9 mouse cellular contexts compared by ENCODE assay signal in the genomic region with DNA sequence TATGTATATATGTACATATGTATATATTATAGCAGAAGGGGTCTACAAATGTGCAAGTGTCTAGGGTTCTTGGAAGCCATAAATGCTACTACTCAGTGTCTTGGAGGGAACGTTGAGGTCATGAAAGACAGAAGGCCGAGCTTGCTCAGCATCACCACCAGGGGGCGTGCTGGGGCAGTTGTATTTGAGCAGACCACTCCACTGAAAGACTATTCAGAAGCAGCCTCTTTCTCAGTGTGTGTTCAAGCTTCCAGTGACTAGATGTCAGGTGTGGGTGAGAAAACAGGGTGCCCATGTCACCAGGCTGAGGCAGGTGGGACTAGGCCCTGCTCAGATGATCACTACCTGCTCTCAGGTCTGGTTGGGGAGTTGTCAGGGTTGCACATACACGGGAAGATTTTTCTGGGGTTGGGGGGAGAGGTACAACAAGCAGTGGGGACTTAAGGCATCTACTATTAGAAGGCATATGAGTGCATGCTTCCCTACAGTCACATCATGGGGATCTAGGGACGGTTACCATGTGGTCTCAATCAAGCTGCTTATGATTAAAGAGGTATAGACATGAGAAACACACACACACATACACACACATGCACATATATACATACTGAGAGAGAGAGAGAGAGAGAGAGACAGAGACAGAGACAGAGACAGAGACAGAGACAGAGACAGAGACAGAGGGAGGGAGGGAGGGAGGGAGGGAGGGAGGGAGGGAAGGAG.
DNase-seq lines count a peak whose midpoint lies in the region; ATAC-seq and TF ChIP-seq lines count a peak whose summit lies in the region.
"Had no signal": no experiment of that assay in that cellular context is flagged by ENCODE, and none has a peak within 500 bp of the region (broad histone marks: within the 10 kb centered on the region; RNA-seq: fewer than 3 reads in every experiment).

No protein-coding gene starts in this region.

- ATAC-seq in embryonic facial prominence, embryonic 11.5 days (replicated peaks; ENCODE audit: insufficient number of reproducible peaks, low FRiP score, low TSS enrichment, low read depth): 0 out of 2 replicates have a peak, but pooled peaks have one; percentile 61
- peak; percentile 56 for ATAC-seq in lung, postnatal 0 days

- no peaks in the 10 kb centered on the region for H3K4me1 ChIP-seq in ES-Bruce4 (ENCODE audit: control insufficient read depth, insufficient read depth, low read length)
- no peaks in the 10 kb centered on the region; the same call in 1 of the 2 replicates for H3K4me1 ChIP-seq in embryonic facial prominence, embryonic 11.5 days (ENCODE audit: control insufficient read depth, insufficient read depth, low read length)
- no peaks in the 10 kb centered on the region for H3K4me1 ChIP-seq in lung, postnatal 0 days (ENCODE audit: insufficient read depth, low read depth, low read length)

- no peak overlapping the region for H3K4me3 ChIP-seq in ES-Bruce4 (ENCODE audit: low read depth, low read length)
- H3K4me3 ChIP-seq in embryonic facial prominence, embryonic 11.5 days (ENCODE audit: low read depth, low read length): no peak overlapping the region
- no peak overlapping the region for H3K4me3 ChIP-seq in layer of hippocampus, adult 2 months
- H3K4me3 ChIP-seq in lung, postnatal 0 days (ENCODE audit: low read depth, low read length): no peak overlapping the region
- H3K4me3 ChIP-seq: myocyte had no signal

- no peak for TF ChIP-seq EP300 in ES-Bruce4 (IDR thresholded peaks at IDR 0.05; ENCODE audit: insufficient read depth, low read depth, low read length)
- TF ChIP-seq EP300 in lung, postnatal 0 days (IDR thresholded peaks at IDR 0.05): no peak

- TF ChIP-seq POLR2A in ES-Bruce4 (IDR thresholded peaks at IDR 0.05; ENCODE audit: insufficient read depth, low read length): no peak

- no peak overlapping the region for H3K4me2 ChIP-seq in embryonic facial prominence, embryonic 11.5 days (ENCODE audit: low read depth, low read length)
- no peak overlapping the region for H3K4me2 ChIP-seq in lung, postnatal 0 days (replicated peaks; ENCODE audit: low read depth, low read length)

- WGBS in embryonic facial prominence, embryonic 11.5 days: 41% methylated on average over 5 of the region's 5 CpGs
- WGBS in lung, postnatal 0 days: 37% methylated on average over 5 of the region's 5 CpGs

- DNase-seq in adrenal gland, postnatal 4 days (ENCODE audit: low spot score in 2 of 2): peak; percentile 53 to 59
- peak; percentile 73 for DNase-seq in embryonic facial prominence, embryonic 11.5 days (ENCODE audit: low spot score)
- peak; percentile 72 to 86 for DNase-seq in heart, postnatal 10 days
- peak; percentile 57 to 81 for DNase-seq in layer of hippocampus, adult 2 months (ENCODE audit: low spot score in 2 of 2)
- peak; percentile 81 for DNase-seq in lung, postnatal 0 days (ENCODE audit: low spot score)
- peak; percentile 68 for DNase-seq in ovary, postnatal 14 days (ENCODE audit: low spot score)
- peak; percentile 60 for DNase-seq in urinary bladder, adult 2 months (ENCODE audit: low spot score)

- no peaks in the 10 kb centered on the region for H3K9me3 ChIP-seq in ES-Bruce4 (replicated peaks; ENCODE audit: control insufficient read depth, insufficient read depth, low read length, poor library complexity, severe bottlenecking)
- H3K9me3 ChIP-seq in embryonic facial prominence, embryonic 11.5 days (replicated peaks; ENCODE audit: control insufficient read depth, low read length): no peaks in the 10 kb centered on the region
- H3K9me3 ChIP-seq in lung, postnatal 0 days (ENCODE audit: low read length): no peaks in the 10 kb centered on the region

- no peaks in the 10 kb centered on the region for H3K36me3 ChIP-seq in ES-Bruce4 (ENCODE audit: control insufficient read depth, insufficient read depth, low read length, poor library complexity, severe bottlenecking)
- no peaks in the 10 kb centered on the region for H3K36me3 ChIP-seq in embryonic facial prominence, embryonic 11.5 days (replicated peaks; ENCODE audit: control insufficient read depth, insufficient read depth, low read depth, low read length)
- H3K36me3 ChIP-seq in lung, postnatal 0 days (ENCODE audit: insufficient read depth, low read length): no peaks in the 10 kb centered on the region

- no peak overlapping the region for H3K9ac ChIP-seq in ES-Bruce4 (ENCODE audit: low read depth, poor library complexity, severe bottlenecking)
- H3K9ac ChIP-seq in embryonic facial prominence, embryonic 11.5 days (replicated peaks; ENCODE audit: low read length): no peak overlapping the region
- no peak overlapping the region for H3K9ac ChIP-seq in lung, postnatal 0 days (replicated peaks; ENCODE audit: low read depth)

- TF ChIP-seq CTCF in ES-Bruce4 (IDR thresholded peaks at IDR 0.05; ENCODE audit: low read depth, low read length): peak; percentile 88
- TF ChIP-seq CTCF in layer of hippocampus, adult 2 months (conservative IDR thresholded peaks at IDR 0.05): peak; percentile 96
- TF ChIP-seq CTCF in lung, postnatal 0 days (IDR thresholded peaks at IDR 0.05): peak; percentile 91

- no peaks in the 10 kb centered on the region for H3K27me3 ChIP-seq in ES-Bruce4 (ENCODE audit: control insufficient read depth, insufficient read depth, low read length, poor library complexity, severe bottlenecking)
- no peaks in the 10 kb centered on the region for H3K27me3 ChIP-seq in embryonic facial prominence, embryonic 11.5 days (ENCODE audit: control insufficient read depth, insufficient read depth, low read length)
- no peaks in the 10 kb centered on the region for H3K27me3 ChIP-seq in lung, postnatal 0 days (replicated peaks; ENCODE audit: insufficient read depth, low read length)

- no peak overlapping the region for H3K27ac ChIP-seq in ES-Bruce4 (ENCODE audit: insufficient read depth, low read length)
- H3K27ac ChIP-seq in embryonic facial prominence, embryonic 11.5 days (replicated peaks; ENCODE audit: low read depth, low read length): no peak overlapping the region
- H3K27ac ChIP-seq in layer of hippocampus, adult 2 months: no peak overlapping the region
- no peak overlapping the region for H3K27ac ChIP-seq in lung, postnatal 0 days (ENCODE audit: low read length)

- intact Hi-C loops in heart, postnatal 10 days (cut with DNase I): loop anchor here (2.0 kb wide), 2 partner anchors 664 to 742 kb away; no protein-coding TSS in a partner anchor
